Mouse (Mus musculus): ENCODE measurements around the gene Top2a.

Top2a gene

DNA sequence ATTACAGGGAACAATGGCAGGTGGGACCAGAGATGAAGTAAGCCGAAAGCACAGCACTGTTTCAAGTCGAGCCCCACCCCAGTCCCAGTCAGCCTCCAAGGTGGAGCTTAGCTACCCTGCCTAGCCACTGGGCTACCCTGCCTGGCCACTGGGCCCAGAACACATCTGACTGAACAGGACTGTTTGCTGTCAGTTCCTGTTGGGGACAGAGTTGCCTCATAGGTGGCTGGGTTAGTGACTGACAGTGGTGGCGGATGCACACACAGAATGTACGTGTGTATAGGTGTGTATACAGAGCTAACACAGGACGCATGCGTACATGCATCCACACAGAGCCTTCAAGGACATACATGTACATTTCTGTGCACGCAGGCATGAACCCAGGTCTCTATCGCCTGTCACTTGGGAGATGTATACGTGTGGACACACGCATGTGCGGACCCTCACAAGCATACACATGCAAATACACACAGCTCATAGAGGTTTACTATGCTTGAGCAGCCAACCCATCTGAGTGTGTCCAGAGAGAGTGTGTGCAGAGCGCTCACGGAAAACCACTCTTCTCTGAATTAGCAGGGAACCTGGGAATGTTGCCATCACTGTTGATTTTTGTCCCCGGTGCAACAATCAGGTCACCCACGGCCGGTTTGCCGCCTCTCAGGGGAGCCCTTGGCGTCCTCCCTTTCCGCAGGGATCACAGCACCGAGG, 42.5 kb downstream of the Top2a start:
- DNase-seq, result no peak

GRCm38 (mm10) chr11:98979356-98979755, 44.6 kb downstream of the Top2a start:
- no peak for DNase-seq

DNA sequence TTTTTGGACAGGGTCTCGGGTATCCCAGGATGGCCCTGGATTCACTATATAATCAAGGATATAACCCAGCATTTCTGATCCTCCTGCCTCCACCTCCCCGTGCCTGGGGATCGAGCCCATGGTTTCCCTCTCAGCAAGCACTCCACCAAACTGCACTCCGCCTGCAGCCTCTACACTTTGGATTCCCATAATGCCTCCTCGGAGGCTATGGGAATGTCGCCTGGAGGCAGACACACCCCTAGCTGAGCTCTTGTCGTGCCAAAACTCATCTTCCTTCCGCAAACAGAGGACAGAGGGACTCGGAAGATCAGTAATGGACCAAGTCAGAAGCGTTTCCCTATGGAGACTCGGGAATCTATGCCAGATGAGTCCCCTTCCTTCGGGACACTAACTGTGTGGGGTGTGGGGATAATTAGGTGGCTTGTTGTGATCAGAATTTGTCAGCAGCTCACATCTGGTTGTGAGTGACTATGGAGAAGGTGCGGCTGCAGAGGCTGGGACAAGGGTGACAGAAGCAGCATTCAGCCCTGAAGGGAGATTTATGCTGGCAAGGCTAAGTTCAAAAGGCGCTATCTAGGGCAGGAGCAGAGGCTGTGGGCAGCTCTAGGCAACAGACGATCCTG, 45.4 kb downstream of the Top2a start:
- no peak for DNase-seq

DNA sequence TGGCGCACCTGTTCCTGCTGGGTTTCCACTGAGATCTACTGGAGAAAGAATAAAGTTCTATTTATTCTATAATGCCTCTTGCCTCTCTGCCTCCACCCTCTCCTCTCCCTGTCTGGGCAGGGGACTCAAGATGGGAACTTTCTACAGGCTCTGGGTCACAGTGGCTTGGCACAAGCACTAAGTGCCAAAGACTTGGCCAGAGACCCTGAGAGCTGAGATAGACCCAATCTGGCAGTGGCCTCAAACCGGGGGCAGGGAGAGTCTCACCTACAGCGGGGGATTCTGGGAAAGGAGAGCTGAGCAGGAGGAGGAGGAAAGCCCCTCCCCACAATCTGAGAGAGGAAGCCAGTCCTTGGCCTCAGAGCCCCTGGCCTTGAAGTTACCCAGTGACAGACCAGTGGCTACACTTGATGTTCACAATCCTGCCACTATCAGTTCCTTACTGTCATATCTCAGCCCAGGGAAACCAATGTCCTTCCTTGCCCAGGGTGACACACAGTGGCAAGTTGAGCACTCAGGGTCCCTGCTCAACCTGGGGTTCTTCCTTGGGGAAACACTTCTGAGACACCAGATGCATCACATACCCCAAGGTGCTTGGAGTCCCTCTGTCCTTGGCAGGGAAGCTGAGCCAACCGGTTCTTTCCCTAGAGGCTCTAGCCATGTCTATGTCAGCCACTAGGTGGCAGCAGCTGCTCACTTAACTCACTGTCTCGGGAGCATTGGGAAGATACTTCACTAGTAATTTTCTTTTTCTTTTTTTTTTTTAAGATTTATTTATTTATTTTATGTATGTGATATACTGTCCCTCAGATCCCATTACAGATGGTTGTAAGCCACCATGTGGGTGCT, 48.9 kb downstream of the Top2a start:
- peak; percentile 87 for DNase-seq

DNA sequence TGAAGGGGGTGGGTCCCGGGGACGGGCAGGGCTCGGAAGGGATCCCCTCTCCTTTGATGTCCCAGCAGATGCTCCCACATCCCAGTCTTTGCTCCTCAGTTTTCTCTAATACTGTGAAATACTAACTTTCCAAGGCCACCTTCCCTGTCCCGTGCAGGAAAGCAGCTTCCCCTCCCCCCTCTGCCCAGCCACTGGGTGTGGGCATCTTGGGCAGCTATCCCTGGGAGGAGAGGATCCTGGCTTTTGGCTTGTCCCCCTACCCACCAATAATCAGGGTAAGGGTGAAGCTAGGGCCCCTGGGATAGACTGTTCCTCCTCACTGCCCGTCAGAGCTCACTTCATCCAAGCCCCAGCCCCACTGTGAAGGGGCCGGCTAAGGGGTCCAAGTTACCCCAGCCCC, 49.8 kb downstream of the Top2a start:
- no peak for DNase-seq

- no peak for DNase-seq
Observed at GRCm38 (mm10) chr11:98973584-98973983, 50.4 kb downstream of the Top2a start.

DNA sequence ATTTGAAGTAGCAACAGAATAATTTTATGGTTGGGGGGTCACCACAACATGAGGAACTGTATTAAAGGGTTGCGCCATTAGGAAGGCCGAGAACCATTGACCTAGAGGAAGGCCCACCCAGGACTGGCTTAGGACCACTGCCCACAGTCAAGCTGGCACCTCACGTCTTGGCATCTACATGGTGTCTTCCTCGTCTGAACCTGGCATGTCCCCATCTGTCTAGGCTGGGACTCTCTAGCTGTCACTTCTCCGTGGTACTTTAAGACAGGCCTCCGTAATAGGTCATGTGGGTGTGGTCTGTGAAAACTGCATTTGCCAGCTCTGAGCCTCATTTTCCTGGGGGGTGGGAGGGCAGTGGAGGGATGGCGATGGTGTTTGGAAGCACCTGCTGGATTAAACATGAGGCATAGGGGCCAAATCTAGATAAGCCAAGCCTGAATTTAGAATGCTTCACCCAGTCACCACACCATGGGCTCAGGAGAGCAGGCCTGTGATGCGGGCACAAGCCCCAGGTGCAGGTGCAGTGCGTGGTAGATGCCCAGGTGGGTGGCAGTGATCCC, 51.1 kb downstream of the Top2a start:
- DNase-seq, result no peak

DNA sequence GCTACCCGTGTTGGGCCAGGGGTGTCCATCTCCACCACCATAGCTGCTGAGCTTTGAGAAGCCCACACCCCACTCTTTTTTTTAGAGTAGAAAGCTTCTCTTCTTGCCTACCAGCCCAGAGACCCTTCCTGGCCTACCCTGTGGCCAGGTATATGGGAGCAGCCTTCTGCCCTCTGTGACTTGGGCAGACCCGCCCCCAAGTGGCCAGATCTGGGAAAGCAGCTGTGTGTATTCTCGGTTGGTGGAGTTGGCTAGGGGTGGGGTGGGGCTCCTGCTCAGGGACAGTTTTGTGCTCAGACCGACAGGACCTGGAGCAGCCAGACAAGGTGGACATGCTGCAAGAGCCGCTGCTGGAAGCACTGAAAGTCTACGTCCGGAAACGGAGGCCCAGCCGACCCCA, 51.8 kb downstream of the Top2a start:
- DNase-seq, result peak; percentile 83

GRCm38 (mm10) chr11:98971316-98972031, 52.5 kb downstream of the Top2a start:
- peak; percentile 64 for DNase-seq

DNA sequence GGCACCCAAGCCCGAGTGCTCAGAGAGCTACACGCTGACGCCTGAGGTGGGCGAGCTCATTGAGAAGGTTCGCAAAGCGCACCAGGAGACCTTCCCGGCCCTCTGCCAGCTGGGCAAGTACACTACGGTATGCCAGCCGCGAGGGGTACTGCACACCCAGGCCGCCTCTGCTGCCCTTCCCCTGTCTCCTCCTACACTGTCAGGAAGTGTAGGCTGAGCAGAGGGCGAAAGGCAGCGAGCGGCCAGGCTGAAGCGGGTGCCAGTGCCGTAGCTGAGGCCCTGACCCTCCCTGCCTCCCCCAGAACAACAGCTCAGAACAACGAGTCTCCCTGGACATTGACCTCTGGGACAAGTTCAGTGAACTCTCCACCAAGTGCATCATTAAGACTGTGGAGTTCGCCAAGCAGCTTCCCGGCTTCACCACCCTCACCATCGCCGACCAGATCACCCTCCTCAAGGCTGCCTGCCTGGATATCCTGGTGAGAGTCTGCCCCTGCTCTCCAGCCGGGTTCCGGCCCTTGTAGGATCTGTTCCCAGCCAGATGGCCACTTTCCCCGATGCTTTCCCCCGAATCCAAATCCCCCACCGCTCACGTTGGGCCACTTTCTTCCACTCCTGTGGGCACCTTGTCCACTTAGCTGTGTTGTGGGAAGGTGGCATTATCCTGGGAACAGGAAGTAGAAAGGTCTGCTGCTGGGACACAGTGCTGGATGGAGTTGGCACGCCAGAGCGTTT, 53.6 kb downstream of the Top2a start:
- peak; percentile 40 for DNase-seq

DNA sequence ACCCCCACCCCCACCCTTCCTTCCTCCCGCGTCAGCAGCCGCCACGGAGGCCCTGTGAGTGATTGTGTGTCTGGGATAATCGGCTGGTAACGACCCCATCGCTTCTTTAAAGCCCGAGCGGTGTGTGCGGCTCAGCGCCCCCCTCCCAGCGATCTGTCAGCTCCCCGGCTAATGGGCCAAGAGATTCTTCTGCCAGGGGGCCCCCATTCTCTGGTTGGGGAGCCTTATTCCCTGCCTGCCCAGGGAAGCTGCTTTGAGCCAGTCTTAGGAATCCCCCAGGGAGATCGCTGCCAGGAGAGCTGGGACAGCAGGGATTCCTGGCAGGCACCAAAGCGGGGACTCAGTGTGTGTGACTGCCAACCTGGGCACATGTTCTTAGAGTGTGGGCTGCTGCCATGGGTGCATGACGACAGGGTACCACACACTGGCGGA, 54.5 kb downstream of the Top2a start:
- DNase-seq, result peak; percentile 74

DNA sequence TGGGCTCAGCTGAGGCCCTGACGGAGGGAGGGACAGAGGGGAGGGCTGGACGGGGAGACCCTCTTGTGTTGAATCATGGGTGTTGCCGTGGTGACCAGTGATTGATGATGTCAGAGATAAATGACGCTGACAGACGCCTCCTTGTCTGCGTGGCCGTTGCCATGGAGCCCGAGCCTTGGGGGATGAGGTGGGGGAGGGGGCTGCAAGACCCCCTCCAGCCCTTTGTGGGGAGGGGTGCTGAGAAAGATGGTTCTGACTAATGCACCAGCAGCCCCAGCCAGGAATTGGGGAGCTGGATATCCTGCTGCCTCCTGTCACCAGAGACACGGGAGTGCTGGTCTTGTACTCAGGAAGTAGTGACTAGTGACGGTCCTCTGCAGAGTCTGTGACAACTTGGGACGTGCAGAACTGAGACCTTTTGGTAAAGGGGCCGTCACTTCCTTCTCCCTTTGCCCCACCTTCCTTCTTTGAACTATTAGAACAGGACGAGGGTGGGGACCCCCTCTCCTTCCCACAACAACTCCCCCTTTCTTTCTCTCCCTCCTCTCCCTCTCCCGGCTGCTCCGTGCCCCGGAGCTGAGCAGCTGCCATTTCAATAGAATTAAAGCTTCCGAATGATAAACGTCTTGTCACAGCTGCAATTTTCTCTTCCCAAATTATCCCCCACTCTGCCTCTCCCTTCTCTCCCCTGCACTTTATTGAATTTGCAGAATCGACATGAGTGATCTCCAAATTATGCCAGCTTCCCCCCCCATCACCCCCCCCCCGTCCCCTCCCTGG, 55.1 kb downstream of the Top2a start:
- no peak for DNase-seq

- DNase-seq, result no peak
Observed at GRCm38 (mm10) chr11:98968079-98968478, 55.9 kb downstream of the Top2a start.

- peak; percentile 64 for DNase-seq
Observed at GRCm38 (mm10) chr11:98966499-98967141, 57.4 kb downstream of the Top2a start.

- no peak for DNase-seq
Observed at GRCm38 (mm10) chr11:98965416-98966077, 58.4 kb downstream of the Top2a start.

DNA sequence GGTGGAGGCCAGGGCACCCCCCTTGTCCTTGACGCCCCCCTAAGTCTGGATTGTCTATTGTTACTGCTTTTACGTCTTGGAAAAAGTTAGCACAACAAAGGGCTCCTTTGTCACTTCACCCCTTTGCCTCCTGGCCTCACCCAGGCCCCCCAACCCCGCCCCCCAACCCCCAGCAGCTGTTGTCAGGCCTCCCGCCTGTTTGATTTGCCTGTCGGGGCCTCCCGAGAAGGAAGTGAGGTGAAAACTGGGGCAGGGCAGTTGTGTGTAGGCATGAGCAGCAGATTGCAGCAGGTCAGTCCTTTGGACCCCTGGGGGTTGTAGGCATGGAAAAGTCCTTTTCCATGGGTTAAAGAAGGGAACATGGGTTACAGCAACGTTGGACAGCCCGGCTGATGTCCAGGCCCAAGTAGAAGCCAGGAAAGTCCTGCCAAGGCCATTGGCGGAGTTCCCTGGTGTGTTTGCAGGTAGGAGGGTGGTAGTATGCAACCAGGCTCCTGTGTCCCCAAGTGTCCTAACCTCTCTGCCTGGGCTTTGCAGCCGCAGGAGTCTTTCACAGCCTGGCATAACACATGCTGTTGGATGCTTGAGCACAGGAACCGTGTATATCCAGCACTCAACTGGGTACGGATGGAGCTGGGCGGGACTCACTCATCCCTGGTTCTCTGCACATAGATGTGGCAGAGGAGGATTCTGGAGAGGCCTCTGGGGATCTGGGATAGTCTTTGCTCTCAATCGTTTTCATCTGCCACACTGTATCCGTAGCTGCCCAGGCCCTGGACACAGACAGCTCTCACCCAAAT, 59.2 kb downstream of the Top2a start:
- no peak for DNase-seq

GRCm38 (mm10) chr11:98964201-98964615, 59.8 kb downstream of the Top2a start:
- DNase-seq, result no peak

- peak; percentile 71 for DNase-seq
Observed at GRCm38 (mm10) chr11:98963191-98964021, 60.6 kb downstream of the Top2a start.

Data from right cerebral cortex, postnatal 14 days (tissue).